Mouse (Mus musculus): ENCODE results near the gene Trpc5.

DNA sequence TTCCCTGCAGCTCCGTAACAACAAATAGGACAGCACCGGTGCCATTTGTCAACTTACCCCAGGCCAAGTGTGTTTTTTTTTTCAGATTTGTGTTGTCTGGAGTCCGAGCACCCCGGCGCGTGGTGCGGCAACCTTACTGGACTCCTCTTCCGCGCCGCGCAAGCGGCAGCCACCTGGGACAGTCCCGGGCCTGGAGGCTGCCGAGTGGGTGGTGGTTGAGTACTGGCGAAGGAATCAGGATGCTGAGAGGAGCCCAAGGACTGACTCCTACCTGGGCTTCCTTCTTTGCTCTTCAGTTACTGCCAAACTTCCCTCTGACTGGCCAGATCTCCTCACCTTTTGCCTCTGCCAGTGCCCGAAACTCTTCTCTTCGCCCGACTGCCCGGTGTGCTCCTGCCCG, 238 bp downstream of the Trpc5 start:
- TF ChIP-seq ZNF384 (IDR thresholded peaks at IDR 0.05; ENCODE audit: low read depth, low read length) (no peak), ZC3H11A (IDR thresholded peaks at IDR 0.05; ENCODE audit: borderline replicate concordance, low read depth, low read length) (no peak), CHD2 (IDR thresholded peaks at IDR 0.05; ENCODE audit: low read depth, low read length) (no peak)

Measured in ES-E14 (cell line).